Mouse (Mus musculus) urinary bladder, postnatal 25 days (tissue): ENCODE measurements around the gene Apom.

Experiments
- DNase-seq: peaks from one replicate; pipeline ENCODE4 v3.0.0; 2022; ENCODE audit warnings: low spot score

Apom gene

DNA sequence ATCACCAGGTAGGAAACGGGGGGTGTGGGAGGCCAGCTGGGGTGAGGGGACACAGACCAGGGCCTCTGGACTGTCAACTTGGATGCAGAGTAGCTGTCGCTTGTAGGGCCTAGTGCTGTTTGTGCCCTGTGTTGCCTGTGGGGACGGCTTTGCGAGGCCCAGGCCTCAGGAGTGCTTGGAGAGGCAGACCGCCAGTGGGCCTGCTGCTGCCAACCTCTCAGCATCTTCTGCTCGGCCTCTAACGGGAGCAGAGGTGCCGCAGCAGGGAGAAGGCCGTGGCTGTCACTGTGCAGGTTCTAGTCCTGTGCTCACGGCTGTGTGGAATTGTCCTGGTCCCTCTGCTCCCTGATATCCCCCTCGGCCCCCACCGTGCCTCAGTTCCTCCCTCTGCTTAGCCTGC is 35.3 kb downstream of the Apom start:
- no peak for DNase-seq

DNA sequence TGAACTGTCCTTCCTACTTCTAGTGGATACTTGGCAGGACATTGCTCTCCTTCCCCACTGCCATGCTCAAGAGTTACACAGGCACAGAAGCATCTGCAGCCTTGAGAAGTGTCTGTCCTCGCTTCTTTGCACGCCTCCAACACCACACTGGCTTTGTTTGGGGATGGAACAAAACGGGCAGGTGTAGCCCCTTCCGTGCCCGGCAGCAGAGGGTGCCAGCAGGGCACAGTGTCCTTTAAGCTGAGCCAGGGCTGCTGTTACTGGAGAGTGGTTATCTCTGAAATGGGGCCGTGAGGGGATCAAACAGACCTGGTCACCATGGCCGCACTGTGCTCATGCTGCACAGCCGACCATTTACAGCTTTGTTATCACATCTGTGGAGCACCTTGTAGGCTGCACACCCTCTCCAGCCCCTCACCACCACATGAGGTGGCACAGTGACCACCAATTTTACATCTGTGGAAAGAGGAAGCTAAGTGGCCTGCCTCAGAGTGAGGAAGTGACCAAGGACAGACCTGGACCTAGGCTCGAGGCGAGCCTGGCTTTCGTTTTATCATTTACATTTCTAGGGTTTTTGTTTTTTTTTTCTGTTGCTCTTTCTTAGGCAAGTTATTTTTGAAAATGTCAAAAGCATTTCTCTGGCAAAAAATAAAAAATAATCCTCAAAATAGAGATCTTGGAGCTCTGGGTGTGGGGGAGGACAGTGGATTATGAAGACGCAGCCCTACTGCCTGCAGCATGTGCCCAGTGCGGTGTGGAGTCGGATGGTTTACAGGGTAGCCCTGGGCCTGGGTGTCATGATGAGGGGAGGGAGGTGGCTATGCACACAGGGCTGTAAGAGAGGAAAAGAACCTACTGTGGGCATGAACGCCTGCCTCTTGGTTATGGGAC is 37.1 kb downstream of the Apom start:
- no peak for DNase-seq

DNA sequence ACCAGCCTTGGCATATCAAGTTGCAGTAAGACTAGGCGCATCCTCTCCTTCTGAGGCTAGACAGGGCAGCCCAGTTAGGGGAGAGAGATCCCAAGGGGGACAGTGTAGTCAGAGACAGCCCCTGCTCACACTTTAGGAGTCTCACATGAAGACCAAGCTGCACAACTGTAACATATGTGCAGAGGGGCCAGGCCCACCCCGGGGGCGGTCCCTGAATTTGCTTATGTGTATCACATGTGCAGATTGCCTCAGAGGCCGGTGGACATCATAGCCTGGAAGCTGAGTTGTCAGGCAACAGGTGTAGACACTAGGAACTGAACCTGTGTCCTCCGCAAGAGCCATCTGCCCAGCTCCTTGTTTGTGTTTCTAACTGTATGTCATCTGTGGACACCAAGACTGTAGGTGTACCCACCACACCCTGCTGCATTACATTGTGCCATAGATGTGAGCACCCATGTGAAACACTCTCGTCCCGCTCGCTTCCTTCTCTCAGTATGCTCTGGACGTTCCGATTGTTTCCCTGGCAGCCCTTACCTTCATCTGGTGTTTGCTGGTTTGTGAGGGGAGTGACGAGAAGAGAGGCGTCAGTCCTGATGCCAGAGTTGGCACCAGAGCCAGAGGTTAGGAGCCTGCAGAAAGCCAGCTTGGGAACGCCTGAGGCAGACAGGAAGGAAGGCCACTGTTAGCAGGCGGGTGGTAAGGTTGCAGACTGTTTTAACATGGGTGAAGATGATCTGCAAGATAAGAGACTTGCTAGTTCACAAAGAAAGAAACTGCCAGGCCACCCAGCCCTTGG is 39.2 kb downstream of the Apom start:
- DNase-seq = no peak

DNA sequence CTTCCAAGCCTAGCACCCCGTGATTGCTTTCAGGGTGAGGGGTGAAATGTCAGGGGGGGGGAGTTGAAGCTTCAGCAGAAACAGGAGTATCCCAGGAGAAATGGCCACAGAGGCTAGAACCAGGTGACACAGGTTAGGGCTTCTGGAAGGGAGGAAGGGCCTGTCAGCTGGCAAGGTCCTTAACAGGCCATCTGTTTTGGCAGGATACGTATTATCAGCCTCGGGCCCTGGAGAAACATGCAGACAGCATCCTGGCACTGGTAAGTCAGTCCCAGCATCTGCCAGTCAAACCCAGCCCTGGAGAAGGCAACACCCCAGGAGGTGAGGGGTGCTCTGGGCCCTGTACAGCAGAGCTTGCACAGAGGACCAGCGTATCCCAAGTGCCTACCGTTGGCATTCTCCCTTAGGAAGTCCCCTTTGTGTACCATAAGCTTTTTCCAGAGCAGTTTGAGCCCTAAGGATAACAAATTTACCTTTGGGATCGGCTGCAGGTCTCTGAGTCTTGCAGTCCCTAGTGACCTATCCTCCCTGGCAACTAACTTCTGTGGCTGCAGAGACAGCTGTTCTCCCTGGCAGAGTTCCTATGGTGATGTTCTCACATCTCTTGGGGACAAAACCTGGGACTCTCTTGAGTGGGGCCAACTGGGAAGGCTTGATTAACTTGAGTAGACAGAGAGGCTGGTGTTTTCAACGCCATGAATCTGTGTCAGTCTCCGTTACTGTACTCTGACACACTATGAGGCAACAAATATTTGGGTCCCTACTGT is 41.5 kb downstream of the Apom start:
- no peak for DNase-seq

DNA sequence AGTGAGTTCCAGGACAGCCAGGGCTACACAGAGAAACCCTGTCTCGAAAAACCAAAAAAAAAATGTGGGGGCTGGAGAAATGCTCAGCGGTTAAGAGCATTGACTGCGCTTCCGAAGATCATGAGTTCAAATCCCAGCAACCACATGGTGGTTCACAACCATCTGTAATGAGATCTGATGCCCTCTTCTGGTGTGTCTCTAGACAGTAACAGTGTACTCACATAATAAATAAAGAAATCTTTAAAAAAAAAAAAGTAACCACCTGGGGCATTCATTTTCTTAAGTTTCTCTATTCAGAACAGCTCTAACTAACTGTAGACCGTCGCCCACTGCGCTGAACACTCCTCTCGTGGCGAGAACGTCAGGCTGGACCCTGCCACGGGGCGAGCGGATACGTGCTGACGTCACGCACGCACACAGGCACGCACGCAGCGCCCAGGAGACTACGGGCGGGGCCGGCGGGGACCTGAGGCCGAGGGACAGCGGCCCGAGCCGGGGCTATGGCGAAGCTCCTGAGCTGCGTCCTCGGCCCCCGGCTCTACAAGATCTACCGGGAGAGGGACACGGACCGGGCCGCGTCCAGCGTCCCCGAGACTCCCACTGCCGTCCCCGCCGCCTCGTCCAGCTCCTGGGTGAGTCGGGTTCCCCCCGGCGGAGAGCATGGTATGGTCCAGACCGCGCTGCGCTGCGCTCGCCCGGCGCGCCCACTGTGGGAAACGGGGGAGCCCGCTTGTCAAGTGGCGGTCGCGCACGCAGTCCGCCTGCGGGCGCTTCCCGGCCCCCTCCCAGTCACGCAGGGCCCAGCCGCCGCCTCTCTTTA is 42.8 kb downstream of the Apom start, which contains the start of gene Abhd16a:
Gene Abhd16a (plus strand): TSS at position 439 of the 820 bp plus-strand sequence.
- DNase-seq = peak; percentile 88

DNA sequence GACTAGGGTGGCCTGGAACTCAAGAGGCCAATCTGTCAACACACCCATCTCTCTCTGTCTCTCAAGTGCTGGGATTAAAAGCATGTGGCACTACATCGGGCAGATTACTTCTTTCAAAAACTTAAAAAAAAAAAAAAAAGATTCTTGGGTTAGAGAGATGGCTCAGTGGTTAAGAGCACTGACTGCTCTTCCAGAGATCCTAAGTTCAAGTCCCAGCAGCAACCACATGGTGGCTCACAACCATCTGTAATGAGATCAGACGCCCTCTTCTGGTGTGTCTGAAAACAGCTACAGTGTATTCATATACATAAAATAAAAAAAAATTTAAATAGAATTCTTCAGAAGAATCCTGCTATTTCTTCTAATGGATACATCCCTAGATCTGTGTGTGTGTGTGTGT is 43.7 kb downstream of the Apom start:
- no peak for DNase-seq

DNA sequence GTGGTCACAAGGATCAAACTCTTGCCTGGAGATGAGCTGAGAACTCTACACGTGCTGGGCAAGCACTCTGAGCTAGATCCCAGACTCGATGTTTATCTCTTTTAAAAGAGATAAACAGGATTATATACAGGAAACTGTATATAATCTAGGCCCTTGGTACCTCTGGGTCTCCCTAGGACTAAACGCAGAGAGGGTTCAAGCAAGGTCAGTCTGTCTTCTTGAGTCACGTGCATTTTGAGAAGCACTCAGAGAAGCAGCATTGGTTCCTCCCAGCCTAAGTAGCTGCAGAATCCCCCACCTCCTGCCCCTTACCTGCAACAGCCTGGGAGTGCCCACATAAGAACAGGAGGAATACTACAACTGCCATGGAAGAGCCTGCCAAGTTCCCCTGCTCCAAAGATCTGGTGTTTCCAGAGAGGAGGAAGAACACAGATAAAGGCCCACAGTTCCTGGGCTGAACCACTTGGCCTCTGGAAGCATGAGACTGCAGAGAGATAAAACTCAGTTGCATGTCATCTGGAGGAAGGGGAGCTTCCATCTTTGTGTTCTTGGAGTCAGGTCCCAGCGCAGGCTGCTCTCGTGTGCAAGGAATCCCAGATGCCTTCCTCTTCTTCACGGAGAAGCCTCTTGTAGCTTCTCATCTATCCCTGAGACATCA is 46.5 kb downstream of the Apom start, which contains the start of gene Ly6g6f:
Gene Ly6g6f (minus strand): TSS at position 403 of the 658 bp plus-strand sequence.
- DNase-seq = no peak

DNA sequence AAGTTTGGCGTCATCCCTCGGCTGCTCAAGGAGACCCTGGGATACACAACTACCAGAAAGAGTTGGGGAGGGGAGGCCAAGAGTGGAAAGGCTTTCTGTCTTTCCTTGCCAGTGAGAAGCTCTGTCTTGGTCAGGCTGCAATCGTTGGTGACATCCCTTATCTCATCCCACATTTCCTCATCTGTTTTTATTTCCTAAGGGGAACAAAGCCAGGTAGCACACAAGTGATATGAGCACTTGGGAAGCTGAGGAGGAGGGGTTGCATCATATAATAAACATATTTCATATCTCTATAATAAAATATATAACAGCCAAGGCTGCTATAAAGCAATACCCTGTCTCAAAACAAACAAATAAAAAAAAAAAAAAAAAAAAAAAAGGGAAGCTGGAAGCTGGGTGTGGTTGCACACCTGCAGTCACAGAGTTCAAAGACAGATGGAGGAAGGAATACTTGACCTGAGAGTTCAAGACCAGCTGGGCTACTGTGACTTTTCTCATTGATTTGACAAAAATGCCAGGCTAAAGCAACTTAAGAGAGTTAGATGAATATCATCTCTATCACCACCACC is 47.8 kb downstream of the Apom start:
- DNase-seq = no peak

DNA sequence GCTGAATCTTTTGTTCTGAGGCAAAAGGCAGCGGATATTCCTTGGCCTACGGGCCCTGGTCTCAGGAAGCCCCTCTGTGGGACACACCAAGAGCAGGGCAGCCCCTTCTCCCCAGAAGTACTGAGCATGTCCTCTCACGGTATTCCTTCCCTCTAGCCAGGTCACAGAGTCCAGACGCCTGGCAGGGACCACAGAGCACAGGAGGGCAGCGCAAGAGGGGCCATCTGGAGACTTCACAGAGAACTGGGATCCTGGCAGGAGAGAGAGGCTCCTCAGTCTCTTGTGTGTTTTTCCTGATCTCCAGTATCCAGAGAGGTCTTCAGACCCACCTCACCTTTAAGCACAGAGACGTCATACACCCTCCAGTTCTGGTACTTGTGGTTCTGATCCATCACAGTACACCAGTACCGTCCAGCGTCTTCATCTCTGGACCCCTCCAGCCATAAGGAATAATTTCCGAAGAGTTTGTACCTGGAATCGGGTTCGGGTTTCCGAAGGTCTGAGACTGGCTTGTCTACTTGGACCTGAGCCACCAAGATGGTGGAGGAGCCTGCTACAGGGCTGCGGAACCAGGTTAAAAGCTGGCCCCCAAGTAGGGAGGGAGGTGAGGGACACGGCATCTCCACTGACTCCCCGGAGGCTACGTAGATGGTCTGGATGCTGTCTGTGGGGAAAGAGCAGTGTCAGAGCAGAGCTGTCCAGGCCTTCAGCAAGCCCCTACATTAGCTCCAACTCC is 48.8 kb downstream of the Apom start:
- no peak for DNase-seq

DNA sequence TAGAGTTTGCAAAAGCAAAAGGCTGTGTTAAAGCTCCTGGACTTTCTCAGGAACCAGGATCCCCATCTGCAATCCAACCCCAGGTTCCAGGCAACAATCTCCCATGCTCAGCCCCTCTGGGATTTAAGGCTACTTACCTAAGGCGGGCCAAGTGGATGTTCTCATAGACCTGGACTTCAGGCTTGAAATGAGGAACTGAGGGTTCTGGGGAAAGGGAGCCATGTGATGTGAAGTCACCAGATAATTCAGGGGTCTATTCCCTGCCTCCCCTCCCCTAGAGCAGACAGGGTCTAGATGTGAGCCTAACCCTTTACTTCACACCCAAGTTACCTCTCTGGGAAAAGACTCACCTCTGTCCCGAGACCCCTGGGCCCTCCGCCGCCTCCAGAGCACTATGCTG is 51.1 kb downstream of the Apom start:
- DNase-seq = no peak

DNA sequence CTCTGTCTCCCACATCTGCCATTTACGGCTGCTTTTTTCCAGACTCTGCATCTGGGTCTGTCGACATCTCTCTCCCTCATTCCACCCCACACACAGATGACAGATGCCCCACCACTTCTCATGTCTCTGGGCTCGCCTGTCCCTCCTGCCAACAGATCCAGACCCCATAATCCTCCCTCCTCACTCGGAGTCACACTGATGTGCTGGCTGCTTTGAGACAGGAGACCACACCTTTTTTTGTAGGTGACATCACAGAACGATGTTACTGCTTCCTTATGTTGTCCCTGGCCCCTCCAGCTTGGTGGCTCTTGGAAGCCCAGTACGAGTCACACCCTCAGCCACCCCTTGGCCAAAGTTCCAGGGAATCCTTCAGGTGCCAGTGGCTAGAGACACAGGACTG is 51.6 kb downstream of the Apom start:
- no peak for DNase-seq

DNA sequence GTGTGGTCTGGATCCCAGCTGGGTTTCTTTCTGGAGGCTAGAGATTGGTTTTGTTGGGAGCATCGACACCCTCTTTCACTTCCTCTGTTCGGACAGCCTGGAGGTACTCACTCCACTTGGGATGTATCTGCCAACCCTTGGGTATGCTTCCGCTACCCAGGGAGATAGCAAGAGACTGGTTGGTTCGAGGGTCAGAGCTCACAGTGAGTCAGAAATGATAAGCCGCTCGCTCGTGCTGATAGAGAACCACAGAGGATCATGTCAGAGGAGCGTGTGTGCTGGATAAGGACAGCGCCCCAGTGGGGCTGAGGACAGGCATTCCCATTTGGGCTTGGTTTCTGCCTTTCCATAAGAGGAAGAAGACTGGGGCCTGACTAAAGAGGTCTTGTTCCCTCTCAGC is 52.1 kb downstream of the Apom start:
- no peak for DNase-seq
